Mouse (Mus musculus): ENCODE measurements at regions not wholly inside any gene's neighbourhood (a gene's known extent, or its start where the extent isn't known, plus 50 kb on each side); places are given as distances from the start of the nearest gene placed in this dataset.

DNA sequence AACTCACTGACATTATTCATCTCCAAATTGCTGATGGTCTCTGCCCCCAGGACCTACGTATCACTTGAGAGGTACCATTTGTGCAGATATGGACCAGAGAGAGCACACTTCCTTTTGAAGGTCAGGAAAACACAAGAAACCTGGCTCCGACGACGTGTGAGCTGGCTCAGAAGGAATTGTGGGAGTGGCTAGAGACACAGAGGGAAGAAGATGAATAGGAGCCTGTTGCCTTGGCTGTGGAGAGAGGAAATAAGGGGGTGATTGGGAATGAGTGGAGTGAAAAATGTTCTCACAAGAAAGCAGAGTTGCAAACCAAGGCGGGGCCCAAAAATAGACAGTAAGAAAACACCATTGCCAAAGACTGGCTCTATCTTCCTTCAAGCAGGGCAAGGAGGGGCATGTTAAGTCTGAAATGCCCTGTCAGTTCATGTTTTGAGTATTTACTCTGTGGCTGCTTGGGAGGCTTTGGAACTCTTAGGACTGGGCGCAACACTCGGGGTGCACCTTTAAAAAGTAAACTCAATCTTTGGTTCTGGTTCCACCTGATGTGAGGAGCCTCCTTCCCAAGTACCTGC lies 111.6 kb upstream of the Mylip start:
- no peak for DNase-seq (ENCODE audit: low spot score)

DNA sequence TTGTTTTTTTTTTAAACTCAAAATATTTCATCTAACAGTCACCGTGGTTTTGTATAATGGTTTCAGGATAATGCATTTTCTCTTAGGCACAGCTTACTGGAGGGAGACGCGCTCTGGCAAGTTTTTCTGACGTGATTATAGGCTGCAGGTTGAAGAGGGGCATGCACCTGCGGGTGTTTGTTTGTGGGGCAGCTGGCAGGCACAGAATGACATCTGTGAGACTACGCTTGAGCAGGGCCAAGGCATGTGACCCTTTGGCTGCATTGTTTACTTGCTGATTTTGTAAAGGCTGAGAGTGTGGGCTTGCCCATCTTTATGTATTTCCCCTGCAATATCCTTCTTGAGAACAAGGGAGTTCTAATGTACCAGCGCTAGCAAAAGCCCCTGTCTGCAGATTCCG lies 108.4 kb upstream of the Mylip start:
- no peak for DNase-seq (ENCODE audit: low spot score)

DNA sequence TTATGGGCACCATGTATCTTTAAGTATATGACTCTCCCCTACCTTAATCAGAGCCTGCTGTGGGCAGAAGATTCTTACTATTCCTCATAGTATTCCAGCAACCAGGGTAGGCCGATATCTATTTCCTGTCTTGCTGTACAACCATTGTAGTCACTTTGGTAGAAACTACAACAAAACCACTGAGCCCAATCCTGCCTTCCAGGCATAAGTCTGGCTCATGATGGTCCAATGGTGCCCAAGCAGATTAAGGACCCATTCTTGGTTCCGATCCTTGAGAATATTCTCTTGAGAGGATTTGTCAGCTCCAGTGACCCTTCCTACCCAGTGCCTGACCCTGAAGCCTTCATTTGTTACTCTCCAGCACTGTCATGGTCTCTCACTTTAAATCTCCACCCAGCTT lies 102.9 kb upstream of the Mylip start:
- DNase-seq (ENCODE audit: low spot score) = no peak

GRCm38 (mm10) chr13:45287217-45287616 lies 102.3 kb upstream of the Mylip start:
- DNase-seq (ENCODE audit: low spot score) = no peak

- DNase-seq (ENCODE audit: low spot score) = no peak
Observed at GRCm38 (mm10) chr13:45289976-45290375, 99.6 kb upstream of the Mylip start.

DNA sequence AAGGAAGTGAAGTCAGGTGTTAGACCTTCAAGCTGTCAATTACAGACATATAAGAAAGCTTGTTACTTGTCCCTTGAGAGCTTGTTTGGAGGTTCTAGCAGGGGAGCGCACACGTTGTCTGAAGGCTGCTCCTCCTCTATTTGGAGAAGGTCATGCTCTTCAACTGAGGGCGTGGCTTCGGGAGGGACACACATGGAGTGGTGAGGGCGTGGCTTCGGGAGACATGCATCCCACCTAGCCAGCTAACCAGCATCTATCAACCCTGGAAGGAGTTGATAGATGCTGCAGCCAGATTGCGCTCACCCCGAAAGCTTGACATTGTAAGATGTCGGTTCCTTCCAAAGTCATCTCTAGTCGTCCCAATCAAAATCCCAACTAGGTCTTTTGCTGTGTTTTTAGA lies 94.9 kb upstream of the Mylip start:
- no peak for DNase-seq (ENCODE audit: low spot score)

- no peak for DNase-seq (ENCODE audit: low spot score)
Observed at GRCm38 (mm10) chr13:45300610-45301009, 88.9 kb upstream of the Mylip start.

GRCm38 (mm10) chr13:45301191-45301905 lies 88.2 kb upstream of the Mylip start:
- no peak for DNase-seq (ENCODE audit: low spot score)

GRCm38 (mm10) chr13:45302796-45303195 lies 86.7 kb upstream of the Mylip start:
- DNase-seq (ENCODE audit: low spot score) = no peak

DNA sequence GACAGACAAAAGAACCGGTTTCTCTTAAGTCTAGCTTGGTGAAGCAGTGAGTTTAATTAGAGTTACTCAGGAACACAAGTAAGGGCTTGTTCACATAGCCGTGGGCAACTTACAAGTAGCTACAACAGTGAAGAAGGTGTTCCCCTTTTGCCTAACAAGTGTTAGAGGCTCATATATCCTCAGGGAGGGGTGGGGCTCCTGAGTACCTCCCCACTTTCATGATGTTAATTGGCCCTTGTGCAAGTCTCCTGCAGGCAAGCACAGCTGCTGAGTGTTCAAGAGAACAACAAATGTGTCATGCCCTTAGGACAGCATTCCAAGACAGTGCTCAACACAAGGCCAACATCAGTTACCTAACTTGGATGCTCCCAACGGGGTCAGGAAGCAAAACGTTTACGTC lies 83.4 kb upstream of the Mylip start:
- no peak for DNase-seq (ENCODE audit: low spot score)

DNA sequence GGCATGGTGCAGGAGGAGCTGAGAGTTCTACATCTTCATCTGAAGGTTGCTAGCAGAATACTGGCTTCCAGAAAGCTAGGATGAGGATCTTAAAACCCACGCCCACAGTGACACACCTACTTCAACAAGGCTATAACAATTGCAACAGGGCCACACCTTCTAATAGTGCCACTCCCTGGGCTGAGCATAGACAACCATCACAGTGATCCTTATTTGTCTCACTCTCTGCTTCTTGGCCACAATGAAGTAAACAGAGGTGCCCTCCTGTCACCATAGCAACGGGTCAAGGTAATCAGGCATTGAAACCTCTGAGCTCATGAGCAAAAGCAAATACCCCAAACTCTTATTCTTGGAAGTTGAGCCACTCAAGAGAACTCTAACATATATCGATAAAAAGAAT lies 82.3 kb upstream of the Mylip start:
- no peak for DNase-seq (ENCODE audit: low spot score)

DNA sequence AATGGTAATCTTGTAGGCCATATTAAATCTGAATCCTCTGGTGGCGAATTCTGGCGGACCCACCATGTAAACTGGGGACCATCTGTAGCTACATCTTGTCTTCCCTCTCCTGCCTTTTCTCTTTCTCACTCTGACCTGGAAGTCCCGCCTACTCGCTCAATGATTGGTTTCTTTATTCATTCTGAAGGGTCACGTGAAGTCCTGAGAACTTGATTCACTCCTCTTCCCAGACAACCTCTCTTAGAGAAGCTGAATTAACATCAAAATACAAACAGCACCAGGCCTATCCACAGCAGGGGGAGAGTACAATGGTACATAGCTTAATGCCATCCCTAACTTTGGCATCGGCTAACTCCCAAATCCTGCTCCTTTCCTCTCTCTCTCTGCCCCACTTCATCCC lies 69.9 kb upstream of the Mylip start:
- no peak for DNase-seq (ENCODE audit: low spot score)

- DNase-seq (ENCODE audit: low spot score) = no peak
Observed at GRCm38 (mm10) chr13:45325736-45326293, 63.7 kb upstream of the Mylip start.

DNA sequence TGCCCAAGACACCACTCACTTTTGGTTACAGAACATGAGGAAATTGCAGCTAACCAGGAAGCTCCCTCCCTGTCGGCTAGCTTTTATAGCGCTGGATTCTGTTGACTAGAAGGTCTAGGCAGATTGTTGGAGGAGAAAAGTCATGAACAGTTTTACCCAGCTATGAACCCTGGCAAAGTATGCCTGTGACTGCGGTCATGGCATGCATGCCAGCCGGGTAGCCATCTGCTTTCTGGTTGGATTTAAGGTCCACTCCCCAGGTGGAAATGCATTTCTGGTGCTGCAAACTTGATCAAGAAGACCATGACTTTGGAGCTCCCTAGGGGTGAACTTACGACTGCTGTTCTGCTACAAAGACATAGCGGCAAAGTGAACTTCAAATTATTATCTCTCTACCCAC lies 62.8 kb upstream of the Mylip start:
- no peak for DNase-seq (ENCODE audit: low spot score)

GRCm38 (mm10) chr13:45330561-45330960 lies 59.0 kb upstream of the Mylip start:
- no peak for DNase-seq (ENCODE audit: low spot score)

DNA sequence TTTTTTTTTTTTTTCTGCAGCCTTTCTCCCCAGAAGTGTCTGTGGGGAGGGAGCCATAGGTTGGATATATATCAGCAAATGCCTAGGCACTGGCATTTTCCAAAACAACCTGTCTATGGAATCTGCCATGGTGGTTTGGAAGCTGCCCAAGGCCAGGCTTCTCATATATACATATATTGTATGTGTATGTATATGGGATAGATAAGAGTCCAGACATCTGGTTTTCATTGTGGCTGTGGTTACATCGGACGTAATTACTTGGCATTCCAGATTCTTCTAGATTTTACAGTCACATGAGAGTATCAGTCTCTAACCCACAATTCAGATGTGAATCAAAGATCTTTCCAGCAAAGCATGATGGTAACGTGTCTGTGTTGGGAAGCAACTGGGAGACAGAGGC lies 57.5 kb upstream of the Mylip start:
- DNase-seq (ENCODE audit: low spot score) = no peak

GRCm38 (mm10) chr13:45333634-45334033 lies 55.9 kb upstream of the Mylip start:
- DNase-seq (ENCODE audit: low spot score) = no peak

Data from c-Kit-positive CD71-positive TER-119-positive erythroid progenitor cells, embryonic 14.5 days (primary cell).